Mouse (Mus musculus): ENCODE data around the gene Gab1. TPM values are rescaled to one million over a fixed set of nuclear protein-coding genes. Genes with fewer than 3 reads are reported as not detected.

Gab1 gene
- polyA plus RNA-seq, 1 experiment from 2014 or later: 14.4 TPM

GRCm38 (mm10) chr8:80794585-80795509 is 85.5 kb downstream of the Gab1 start:
- WGBS (ENCODE audit: missing documents): 95% methylated on average over 19 of the region's 19 CpGs
- Histone ChIP-seq H3K27ac (no peak overlapping the region), H3K36me3 (ENCODE audit: inconsistent target) (no peaks in the 10 kb centered on the region), H3K79me2 (ENCODE audit: inconsistent target) (no peaks in the 10 kb centered on the region), H3K4me3 (ENCODE audit: inconsistent target) (no peak overlapping the region)

- H3K79me2 ChIP-seq (ENCODE audit: inconsistent target): no peaks in the 10 kb centered on the region
- WGBS (ENCODE audit: missing documents): 16% methylated on average over 11 of the region's 11 CpGs
- no peaks in the 10 kb centered on the region for H3K36me3 ChIP-seq (ENCODE audit: inconsistent target)
- no peak overlapping the region for H3K27ac ChIP-seq
- no peak overlapping the region; the same call in 1 of the 2 replicates for H3K4me3 ChIP-seq (ENCODE audit: inconsistent target)
Measured at GRCm38 (mm10) chr8:80793791-80794515, 86.4 kb downstream of the Gab1 start.

GRCm38 (mm10) chr8:80792214-80792613 is 88.1 kb downstream of the Gab1 start:
- Histone ChIP-seq H3K27ac (no peak overlapping the region), H3K79me2 (ENCODE audit: inconsistent target) (no peaks in the 10 kb centered on the region), H3K36me3 (ENCODE audit: inconsistent target) (no peaks in the 10 kb centered on the region), H3K4me3 (ENCODE audit: inconsistent target) (no peak overlapping the region)
- WGBS (ENCODE audit: missing documents): 96% methylated on average over 5 of the region's 5 CpGs

GRCm38 (mm10) chr8:80789324-80789723 is 91.0 kb downstream of the Gab1 start:
- Histone ChIP-seq H3K79me2 (ENCODE audit: inconsistent target) (no peaks in the 10 kb centered on the region), H3K4me3 (ENCODE audit: inconsistent target) (no peak overlapping the region), H3K27ac (no peak overlapping the region), H3K36me3 (ENCODE audit: inconsistent target) (peaks cover 5% of the 10 kb centered on the region; the same call in 1 of the 2 replicates)
- 10% methylated on average over 4 of the region's 6 CpGs for WGBS (ENCODE audit: missing documents)

- H3K79me2 ChIP-seq (ENCODE audit: inconsistent target): no peaks in the 10 kb centered on the region
- no peak overlapping the region for H3K4me3 ChIP-seq (ENCODE audit: inconsistent target)
- H3K36me3 ChIP-seq (ENCODE audit: inconsistent target): peaks cover 5% of the 10 kb centered on the region; the same call in 1 of the 2 replicates
- H3K27ac ChIP-seq: no peak overlapping the region
- WGBS (ENCODE audit: missing documents): 87% methylated on average over 8 of the region's 9 CpGs
Measured at GRCm38 (mm10) chr8:80784559-80784958, 95.8 kb downstream of the Gab1 start.

- Histone ChIP-seq H3K36me3 (ENCODE audit: inconsistent target) (peaks cover 5% of the 10 kb centered on the region; the same call in 1 of the 2 replicates), H3K4me3 (ENCODE audit: inconsistent target) (no peak overlapping the region), H3K79me2 (ENCODE audit: inconsistent target) (no peaks in the 10 kb centered on the region), H3K27ac (no peak overlapping the region)
- 86% methylated on average over 4 of the region's 4 CpGs for WGBS (ENCODE audit: missing documents)
Measured at GRCm38 (mm10) chr8:80783271-80783670, 97.0 kb downstream of the Gab1 start.

GRCm38 (mm10) chr8:80781338-80781737 is 99.0 kb downstream of the Gab1 start:
- 94% methylated on average over 10 of the region's 10 CpGs for WGBS (ENCODE audit: missing documents)
- no peak overlapping the region for H3K4me3 ChIP-seq (ENCODE audit: inconsistent target)
- no peaks in the 10 kb centered on the region for H3K79me2 ChIP-seq (ENCODE audit: inconsistent target)
- H3K27ac ChIP-seq: no peak overlapping the region
- peaks cover 10% of the 10 kb centered on the region; the same call in 1 of the 2 replicates for H3K36me3 ChIP-seq (ENCODE audit: inconsistent target)

- 98% methylated on average over 4 of the region's 4 CpGs for WGBS (ENCODE audit: missing documents)
Measured at GRCm38 (mm10) chr8:80780271-80780670, 100.0 kb downstream of the Gab1 start.

GRCm38 (mm10) chr8:80776436-80776835 is 103.9 kb downstream of the Gab1 start:
- WGBS (ENCODE audit: missing documents): 94% methylated on average over 8 of the region's 8 CpGs
- Histone ChIP-seq H3K79me2 (ENCODE audit: inconsistent target) (no peaks in the 10 kb centered on the region), H3K27ac (no peak overlapping the region), H3K36me3 (ENCODE audit: inconsistent target) (peaks cover 5% of the 10 kb centered on the region; the same call in 1 of the 2 replicates), H3K4me3 (ENCODE audit: inconsistent target) (no peak overlapping the region)

More at GRCm38 (mm10) chr8:80780271-80780670, 100.0 kb downstream of the Gab1 start:
- Histone ChIP-seq H3K4me3 (ENCODE audit: inconsistent target) (no peak overlapping the region), H3K79me2 (ENCODE audit: inconsistent target) (no peaks in the 10 kb centered on the region), H3K27ac (no peak overlapping the region), H3K36me3 (ENCODE audit: inconsistent target) (peaks cover 10% of the 10 kb centered on the region; the same call in 1 of the 2 replicates)

- no peak overlapping the region for H3K4me3 ChIP-seq (ENCODE audit: inconsistent target)
- H3K79me2 ChIP-seq (ENCODE audit: inconsistent target): no peaks in the 10 kb centered on the region
- WGBS (ENCODE audit: missing documents): 72% methylated on average over 4 of the region's 4 CpGs
- H3K36me3 ChIP-seq (ENCODE audit: inconsistent target): peaks cover 8% of the 10 kb centered on the region; the same call in 1 of the 2 replicates
- H3K27ac ChIP-seq: no peak overlapping the region
Measured at GRCm38 (mm10) chr8:80772732-80773460, 107.4 kb downstream of the Gab1 start.

- WGBS (ENCODE audit: missing documents): 95% methylated on average over 6 of the region's 6 CpGs
- Histone ChIP-seq H3K4me3 (ENCODE audit: inconsistent target) (no peak overlapping the region), H3K27ac (no peak overlapping the region), H3K36me3 (ENCODE audit: inconsistent target) (peaks cover 11% of the 10 kb centered on the region; the same call in 1 of the 2 replicates), H3K79me2 (ENCODE audit: inconsistent target) (no peaks in the 10 kb centered on the region)
Measured at GRCm38 (mm10) chr8:80768451-80768850, 111.9 kb downstream of the Gab1 start.

- 37% methylated on average over 9 of the region's 9 CpGs for WGBS (ENCODE audit: missing documents)
- Histone ChIP-seq H3K4me3 (ENCODE audit: inconsistent target) (no peak overlapping the region), H3K36me3 (ENCODE audit: inconsistent target) (no peaks in the 10 kb centered on the region), H3K27ac (no peak overlapping the region), H3K79me2 (ENCODE audit: inconsistent target) (no peaks in the 10 kb centered on the region)
Measured at GRCm38 (mm10) chr8:80753017-80753715, 127.2 kb downstream of the Gab1 start.

- WGBS (ENCODE audit: missing documents): 77% methylated on average over 7 of the region's 7 CpGs
- Histone ChIP-seq H3K79me2 (ENCODE audit: inconsistent target) (no peaks in the 10 kb centered on the region), H3K27ac (no peak overlapping the region), H3K4me3 (ENCODE audit: inconsistent target) (no peak overlapping the region), H3K36me3 (ENCODE audit: inconsistent target) (no peaks in the 10 kb centered on the region)
Measured at GRCm38 (mm10) chr8:80752429-80752828, 127.9 kb downstream of the Gab1 start.

- 94% methylated on average over 4 of the region's 4 CpGs for WGBS (ENCODE audit: missing documents)
- Histone ChIP-seq H3K27ac (no peak overlapping the region), H3K36me3 (ENCODE audit: inconsistent target) (no peaks in the 10 kb centered on the region), H3K79me2 (ENCODE audit: inconsistent target) (no peaks in the 10 kb centered on the region), H3K4me3 (ENCODE audit: inconsistent target) (no peak overlapping the region)
Measured at GRCm38 (mm10) chr8:80749091-80749490, 131.2 kb downstream of the Gab1 start.
